ENCODE assay signal across 9 mouse cellular contexts in the genomic region with DNA sequence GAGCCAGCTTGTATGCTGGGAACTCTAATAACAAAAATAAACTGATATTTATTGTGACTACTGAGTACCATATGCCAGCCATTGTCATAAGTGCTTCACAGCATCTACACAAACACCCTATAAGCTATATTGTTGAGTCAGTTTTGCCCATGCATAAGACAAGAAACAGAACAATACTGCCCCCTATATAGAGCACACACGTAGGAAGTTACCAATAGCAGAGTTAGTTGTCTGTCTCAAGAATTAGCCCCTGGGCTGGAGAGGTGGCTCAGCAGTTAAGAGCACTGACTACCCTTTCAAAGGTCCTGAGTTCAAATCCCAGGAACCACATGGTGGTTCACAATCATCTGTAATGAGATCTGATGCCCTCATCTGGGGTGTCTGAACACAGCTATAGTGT. TPM values are rescaled to one million over a fixed set of nuclear protein-coding genes. Genes with fewer than 3 reads are reported as not detected.
A peak's percentile ranks its signal among the peaks of the same experiment; 100 is the strongest.
DNase-seq lines count a peak whose midpoint lies in the region; ATAC-seq and TF ChIP-seq lines count a peak whose summit lies in the region.
"Had no signal": no experiment of that assay in that cellular context is flagged by ENCODE, and none has a peak within 500 bp of the region (broad histone marks: within the 10 kb centered on the region; RNA-seq: fewer than 3 reads in every experiment).

No protein-coding gene starts in this region.

- H3K4me2 ChIP-seq in intestine, postnatal 0 days (replicated peaks; ENCODE audit: low read depth) = no peak overlapping the region
- H3K4me2 ChIP-seq in intestine, embryonic 16.5 days (ENCODE audit: low read depth, low read length) = no peak overlapping the region
- no peak overlapping the region for H3K4me2 ChIP-seq in kidney, embryonic 16.5 days (replicated peaks; ENCODE audit: low read depth, low read length)
- H3K4me2 ChIP-seq in kidney, embryonic 15.5 days = no peak overlapping the region

- H3K27me3 ChIP-seq in intestine, postnatal 0 days (replicated peaks; ENCODE audit: control insufficient read depth, insufficient read depth, low read length) = no peaks in the 10 kb centered on the region
- no peaks in the 10 kb centered on the region for H3K27me3 ChIP-seq in intestine, embryonic 16.5 days (replicated peaks; ENCODE audit: control insufficient read depth, insufficient read depth, low read length)
- no peaks in the 10 kb centered on the region for H3K27me3 ChIP-seq in kidney, embryonic 16.5 days (ENCODE audit: insufficient read depth, low read length)
- no peaks in the 10 kb centered on the region for H3K27me3 ChIP-seq in kidney, embryonic 15.5 days

- WGBS in intestine, postnatal 0 days = 28% methylated on average over 1 of the region's 1 CpGs
- 13% methylated on average over 1 of the region's 1 CpGs for WGBS in intestine, embryonic 16.5 days
- 30% methylated on average over 1 of the region's 1 CpGs for WGBS in kidney, embryonic 16.5 days
- 19% methylated on average over 1 of the region's 1 CpGs for WGBS in kidney, embryonic 15.5 days

- H3K4me1 ChIP-seq in intestine, postnatal 0 days (replicated peaks; ENCODE audit: control insufficient read depth, insufficient read depth, low read length) = no peaks in the 10 kb centered on the region
- H3K4me1 ChIP-seq in intestine, embryonic 16.5 days (ENCODE audit: control insufficient read depth, insufficient read depth, low read length) = no peaks in the 10 kb centered on the region
- no peaks in the 10 kb centered on the region for H3K4me1 ChIP-seq in kidney, embryonic 16.5 days (ENCODE audit: insufficient read depth, low read length)
- no peaks in the 10 kb centered on the region for H3K4me1 ChIP-seq in kidney, embryonic 15.5 days

- ATAC-seq in CD4-positive, CD25-positive, alpha-beta regulatory T cell, adult 4 months = no peak
- no peak for ATAC-seq in intestine, postnatal 0 days
- ATAC-seq in intestine, embryonic 16.5 days = no peak
- peak; percentile 58 for ATAC-seq in megakaryocyte-erythroid progenitor cell, adult 5-6 weeks (replicated peaks; ENCODE audit: low FRiP score, low TSS enrichment, poor library complexity, severe bottlenecking)
- no peak for ATAC-seq in kidney, embryonic 16.5 days (ENCODE audit: low FRiP score, low TSS enrichment)
- ATAC-seq in kidney, embryonic 15.5 days (replicated peaks; ENCODE audit: low FRiP score) = no peak

- peak; percentile 40; the same call in 1 of the 2 replicates for TF ChIP-seq CTCF in intestine, postnatal 0 days (IDR thresholded peaks at IDR 0.05; ENCODE audit: low read depth)

- no peaks in the 10 kb centered on the region for H3K36me3 ChIP-seq in intestine, postnatal 0 days (ENCODE audit: control insufficient read depth, insufficient read depth)
- no peaks in the 10 kb centered on the region for H3K36me3 ChIP-seq in intestine, embryonic 16.5 days (ENCODE audit: control insufficient read depth, insufficient read depth, low read length)
- no peaks in the 10 kb centered on the region for H3K36me3 ChIP-seq in kidney, embryonic 16.5 days (ENCODE audit: insufficient read depth, low read length)
- no peaks in the 10 kb centered on the region for H3K36me3 ChIP-seq in kidney, embryonic 15.5 days

- H3K9ac ChIP-seq in intestine, postnatal 0 days (ENCODE audit: low read depth, low read length) = no peak overlapping the region
- H3K9ac ChIP-seq in intestine, embryonic 16.5 days (ENCODE audit: low read depth, low read length) = no peak overlapping the region
- H3K9ac ChIP-seq in kidney, embryonic 16.5 days (replicated peaks; ENCODE audit: low read length) = no peak overlapping the region
- H3K9ac ChIP-seq in kidney, embryonic 15.5 days = no peak overlapping the region

- DNase-seq in CD4-positive, CD25-positive, alpha-beta regulatory T cell, adult 2 months (ENCODE audit: low read depth, low spot score) = peak; percentile 38
- peak; percentile 22 for DNase-seq in CD4-positive helper T cell, adult 2 months (ENCODE audit: low read depth, low spot score)

- H3K4me3 ChIP-seq in intestine, postnatal 0 days (ENCODE audit: low read depth, low read length) = no peak overlapping the region
- no peak overlapping the region for H3K4me3 ChIP-seq in intestine, embryonic 16.5 days (ENCODE audit: low read length)
- H3K4me3 ChIP-seq in kidney, embryonic 16.5 days (ENCODE audit: low read length) = no peak overlapping the region
- H3K4me3 ChIP-seq in kidney, embryonic 15.5 days (replicated peaks) = no peak overlapping the region

- H3K27ac ChIP-seq in intestine, postnatal 0 days (ENCODE audit: low read depth, low read length) = no peak overlapping the region
- no peak overlapping the region for H3K27ac ChIP-seq in intestine, embryonic 16.5 days (ENCODE audit: low read length)
- H3K27ac ChIP-seq in kidney, embryonic 16.5 days (ENCODE audit: low read length) = no peak overlapping the region
- H3K27ac ChIP-seq in kidney, embryonic 15.5 days = no peak overlapping the region
- H3K27ac ChIP-seq: macrophage had no signal

- H3K9me3 ChIP-seq in intestine, postnatal 0 days (ENCODE audit: control insufficient read depth) = no peaks in the 10 kb centered on the region
- no peaks in the 10 kb centered on the region for H3K9me3 ChIP-seq in intestine, embryonic 16.5 days (ENCODE audit: control insufficient read depth, low read length)
- no peaks in the 10 kb centered on the region for H3K9me3 ChIP-seq in kidney, embryonic 16.5 days (ENCODE audit: low read length)
- H3K9me3 ChIP-seq in kidney, embryonic 15.5 days (replicated peaks) = no peaks in the 10 kb centered on the region

RNA-seq across cellular contexts. Expression of a gene that starts 0.4 kb away (rescaled TPM):
- 10 to 100 TPM; 16.2 to 18.3 TPM for polyA plus RNA-seq in CD4-positive, CD25-positive, alpha-beta regulatory T cell, adult 4 months (2017; shearing (Covaris generic))
- 1.4 and 1.7 TPM in 2 replicates for polyA plus RNA-seq in intestine, postnatal 0 days (2015; fragmentation: Nextera tagmentation; extraction: Ambion mirVana)
- 2.0 and 2.2 TPM in 2 replicates for polyA plus RNA-seq in intestine, embryonic 16.5 days (2015; fragmentation: Nextera tagmentation; extraction: Ambion mirVana)
- 2.6 and 8.9 TPM in 2 replicates for total RNA-seq in megakaryocyte-erythroid progenitor cell, adult 5-6 weeks (2014; fragmentation: Nextera tagmentation)
- total RNA-seq in megakaryocyte-erythroid progenitor cell, adult 5-6 weeks (2017) = 3.1 and 3.3 TPM in 2 replicates
- polyA plus RNA-seq in kidney, embryonic 16.5 days (2015; fragmentation: Nextera tagmentation; extraction: Ambion mirVana) = 2.1 and 2.2 TPM in 2 replicates
- 1.9 and 2.4 TPM in 2 replicates for polyA plus RNA-seq in kidney, embryonic 15.5 days (2015; fragmentation: Nextera tagmentation; extraction: Ambion mirVana)

RNA-seq across cellular contexts. Expression of a gene that starts 10.0 kb away (rescaled TPM):
- 100 to 1,000 TPM; 140 to 147 TPM for polyA plus RNA-seq in CD4-positive, CD25-positive, alpha-beta regulatory T cell, adult 4 months (2017; shearing (Covaris generic))
- 27.3 and 29.5 TPM in 2 replicates for polyA plus RNA-seq in intestine, postnatal 0 days (2015; fragmentation: Nextera tagmentation; extraction: Ambion mirVana)
- polyA plus RNA-seq in intestine, embryonic 16.5 days (2015; fragmentation: Nextera tagmentation; extraction: Ambion mirVana) = 100 and 127 TPM in 2 replicates
- 191 and 232 TPM in 2 replicates for total RNA-seq in megakaryocyte-erythroid progenitor cell, adult 5-6 weeks (2014; fragmentation: Nextera tagmentation)
- 488 and 519 TPM in 2 replicates for total RNA-seq in megakaryocyte-erythroid progenitor cell, adult 5-6 weeks (2017)
- polyA plus RNA-seq in kidney, embryonic 16.5 days (2015; fragmentation: Nextera tagmentation; extraction: Ambion mirVana) = 135 and 160 TPM in 2 replicates
- polyA plus RNA-seq in kidney, embryonic 15.5 days (2015; fragmentation: Nextera tagmentation; extraction: Ambion mirVana) = 144 and 173 TPM in 2 replicates

RNA-seq across cellular contexts. Expression of a gene that starts 45.2 kb away (rescaled TPM):
- polyA plus RNA-seq in CD4-positive, CD25-positive, alpha-beta regulatory T cell, adult 4 months (2017; shearing (Covaris generic)) = 100 to 1,000 TPM; 107 to 132 TPM
- polyA plus RNA-seq in intestine, postnatal 0 days (2015; fragmentation: Nextera tagmentation; extraction: Ambion mirVana) = 262 and 284 TPM in 2 replicates
- 136 and 153 TPM in 2 replicates for polyA plus RNA-seq in intestine, embryonic 16.5 days (2015; fragmentation: Nextera tagmentation; extraction: Ambion mirVana)
- total RNA-seq in megakaryocyte-erythroid progenitor cell, adult 5-6 weeks (2014; fragmentation: Nextera tagmentation) = 43.9 and 57.5 TPM in 2 replicates
- 66.4 and 68.1 TPM in 2 replicates for total RNA-seq in megakaryocyte-erythroid progenitor cell, adult 5-6 weeks (2017)
- 56.7 and 68.8 TPM in 2 replicates for polyA plus RNA-seq in kidney, embryonic 16.5 days (2015; fragmentation: Nextera tagmentation; extraction: Ambion mirVana)
- polyA plus RNA-seq in kidney, embryonic 15.5 days (2015; fragmentation: Nextera tagmentation; extraction: Ambion mirVana) = 52.6 and 56.9 TPM in 2 replicates
